Mouse (Mus musculus) cerebellum, adult 11-12 months (tissue): ENCODE data around the gene Fgd3.

Source experiments
- DNase-seq: peaks from one replicate; pipeline ENCODE4 v3.0.0; 2022

Gene Fgd3

DNA sequence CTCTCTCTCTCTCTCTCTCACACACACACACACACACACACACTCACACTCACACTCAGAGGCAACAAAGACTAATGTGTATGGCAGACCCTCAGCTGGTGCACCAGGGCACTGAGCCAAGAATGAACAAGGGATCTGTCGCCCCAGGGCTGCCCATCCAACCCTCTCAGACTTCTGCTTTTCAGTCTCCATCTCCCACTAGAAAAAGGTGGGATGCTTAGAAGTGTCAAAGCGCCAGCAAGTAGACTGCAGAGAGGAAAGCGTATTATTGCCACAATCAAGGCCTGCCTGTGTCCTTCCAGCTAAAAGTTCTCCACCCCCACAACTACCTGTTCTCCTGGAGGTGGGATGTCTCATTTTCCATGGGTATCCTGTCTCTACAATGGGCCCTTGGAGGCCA lies 105.7 kb downstream of the Fgd3 start:
- no peak for DNase-seq

DNA sequence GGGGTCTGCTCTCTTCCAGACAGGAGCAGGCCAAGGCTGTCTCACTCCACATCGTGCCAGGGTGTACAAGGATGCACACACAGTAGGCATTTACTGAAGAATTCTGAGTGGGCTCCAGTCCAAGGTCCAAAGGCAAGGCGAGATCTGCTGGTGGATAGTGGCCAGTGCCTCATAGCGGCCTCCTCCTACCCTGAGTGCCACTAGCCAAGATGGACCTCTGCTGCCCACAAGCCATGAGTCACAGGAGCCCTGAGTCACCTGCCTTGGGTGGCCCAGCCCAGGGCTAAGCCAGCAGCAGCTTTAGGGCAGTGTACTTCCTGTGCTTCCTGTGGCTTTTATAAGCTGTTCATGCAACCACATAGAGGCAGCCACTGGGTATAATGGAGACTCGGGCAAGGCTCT lies 106.6 kb downstream of the Fgd3 start:
- peak; percentile 79 for DNase-seq

DNA sequence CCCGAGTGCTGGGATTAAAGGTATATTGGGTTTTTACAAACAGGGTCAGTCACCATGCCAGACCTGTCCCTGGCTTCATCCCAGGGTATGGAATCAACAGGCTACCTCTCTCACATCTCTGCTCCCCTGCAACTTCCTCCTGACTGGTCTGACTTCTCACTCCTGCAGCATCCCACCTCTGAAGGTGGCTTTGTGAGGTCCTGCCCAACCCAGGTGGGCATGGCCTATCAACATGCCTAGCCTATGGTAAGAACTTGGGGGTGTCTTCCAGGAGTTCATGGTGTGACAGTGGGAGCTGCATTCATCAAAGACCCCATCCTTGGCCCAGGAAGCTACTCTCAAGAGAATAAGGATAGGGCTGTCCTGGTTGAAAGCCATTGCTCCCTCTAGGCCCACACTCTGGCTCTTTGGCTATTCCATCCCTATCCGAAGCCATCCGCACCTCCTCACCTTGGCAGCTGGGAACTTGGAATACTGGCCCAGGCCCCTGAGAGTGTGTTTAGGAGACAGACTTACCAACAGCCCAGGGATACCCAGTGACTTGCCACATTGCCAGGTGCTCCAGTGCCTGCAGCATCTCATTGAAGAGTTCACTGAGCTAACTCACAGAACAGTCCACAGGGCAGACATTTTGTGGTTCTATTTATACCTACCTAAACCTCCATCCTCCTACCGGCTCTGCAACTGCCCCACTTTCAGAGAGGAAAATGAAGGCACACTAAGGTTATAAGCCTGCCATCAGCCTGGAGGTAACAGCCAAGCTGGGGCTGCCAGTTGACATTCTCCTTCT lies 107.2 kb downstream of the Fgd3 start:
- DNase-seq, result peak; percentile 56
